Mouse (Mus musculus) cortical plate, adult 2 months (tissue): ENCODE results near the gene Scd4.

Source experiments
- CTCF ChIP-seq: fragments of 200-500 bp; IDR thresholded peaks from 2 replicates; pipeline ENCODE4 v1.5.1; 2011; ENCODE audit warnings: mild to moderate bottlenecking, control low read depth, low read length; ENCODE audit not compliant: insufficient read depth; ENCODE audit errors: extremely low read depth
- POLR2A ChIP-seq: fragments of 200-500 bp; IDR thresholded peaks from 2 replicates; pipeline ENCODE4 v1.6.1; 2011; ENCODE audit warnings: mild to moderate bottlenecking, low read length, control low read depth; ENCODE audit not compliant: insufficient read depth; ENCODE audit errors: extremely low read depth

DNA sequence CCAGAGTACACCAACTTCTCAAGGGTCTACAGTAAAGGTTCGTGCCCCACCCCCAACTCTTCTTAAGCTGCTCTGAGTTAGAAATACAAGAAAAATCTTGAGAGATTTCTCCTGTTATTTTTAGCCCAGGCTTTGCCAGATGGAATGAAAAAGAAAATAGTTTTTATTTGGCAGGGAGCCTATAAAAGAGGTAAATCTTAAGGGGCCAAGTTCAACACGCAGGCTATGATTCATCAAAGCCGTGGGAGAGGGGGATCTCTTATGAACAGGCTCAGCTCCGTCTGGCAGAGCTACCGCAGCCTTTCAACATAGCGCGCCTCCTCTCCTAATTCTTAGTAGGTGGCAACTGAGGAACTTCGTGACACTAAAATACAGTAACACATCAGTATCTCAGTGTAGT, 29.4 kb upstream of the Scd4 start:
- TF ChIP-seq CTCF (no peak), POLR2A (no peak)
